Mouse (Mus musculus) kidney, embryonic 14.5 days (tissue): ENCODE results near the gene Arhgap23. TPM values are rescaled to one million over a fixed set of nuclear protein-coding genes. Genes with fewer than 3 reads are reported as not detected.

ENCODE experiments used
- ATAC-seq: fragments of 200-750 bp; cut with Nextera tagmentation; 2 replicates; pipeline ENCODE4 v1.8.0; 2017; ENCODE audit warnings: moderate number of reproducible peaks, mild to moderate bottlenecking, moderate TSS enrichment, moderate library complexity; ENCODE audit not compliant: low FRiP score, low TSS enrichment
- H3K27ac ChIP-seq: fragments of 300-500 bp; sonication (generic); 2 replicates; pipeline ENCODE4 v1.5.1; 2014; ENCODE audit warnings: low read depth, mild to moderate bottlenecking, low read length, moderate library complexity, mixed read lengths
- H3K27me3 ChIP-seq: fragments of 300-500 bp; sonication (generic); 2 replicates; pipeline ENCODE4 v1.6.1; 2014; ENCODE audit warnings: mild to moderate bottlenecking, low read length; ENCODE audit not compliant: control insufficient read depth, insufficient read depth
- H3K36me3 ChIP-seq: fragments of 300-500 bp; sonication (generic); 2 replicates; pipeline ENCODE4 v1.6.1; 2014; ENCODE audit warnings: low read length, mixed read lengths; ENCODE audit not compliant: control insufficient read depth, insufficient read depth
- H3K4me1 ChIP-seq: fragments of 300-500 bp; sonication (generic); 2 replicates; pipeline ENCODE4 v1.6.1; 2014; ENCODE audit warnings: low read length, mixed read lengths; ENCODE audit not compliant: control insufficient read depth, insufficient read depth
- H3K4me2 ChIP-seq: fragments of 300-500 bp; sonication (generic); replicated peaks from 2 replicates; pipeline ENCODE4 v1.6.1; 2014; ENCODE audit warnings: low read depth, mild to moderate bottlenecking, low read length
- H3K4me3 ChIP-seq: fragments of 300-500 bp; sonication (generic); 2 replicates; pipeline ENCODE4 v1.5.1; 2014; ENCODE audit warnings: mild to moderate bottlenecking, low read length
- H3K9ac ChIP-seq: fragments of 300-500 bp; sonication (generic); 2 replicates; pipeline ENCODE4 v1.6.1; 2014; ENCODE audit warnings: low read depth, mild to moderate bottlenecking, low read length, moderate library complexity
- H3K9me3 ChIP-seq: fragments of 300-500 bp; sonication (generic); 2 replicates; pipeline ENCODE4 v1.6.1; 2016; ENCODE audit warnings: low read length; ENCODE audit not compliant: control insufficient read depth
- WGBS: fragments of 180-500 bp; shearing (Covaris S2); extraction: QIAGEN DNeasy Blood & Tissue Kit; methylation state at CpG from one replicate; pipeline ENCODE4 v1.1.7; 2014; 5-methylcytosine and 5-hydroxymethylcytosine counted together
- polyA plus RNA-seq: library from polyadenylated mRNA; unstranded; fragments of >200 nt; fragmentation: Nextera tagmentation; extraction: Ambion mirVana; gene quantifications from 2 replicates; pipeline ENCODE4 v1.2.1, GENCODE M21; 2014

Gene Arhgap23
- polyA plus RNA-seq, 1 experiment from 2014 or later = 5.2 TPM

DNA sequence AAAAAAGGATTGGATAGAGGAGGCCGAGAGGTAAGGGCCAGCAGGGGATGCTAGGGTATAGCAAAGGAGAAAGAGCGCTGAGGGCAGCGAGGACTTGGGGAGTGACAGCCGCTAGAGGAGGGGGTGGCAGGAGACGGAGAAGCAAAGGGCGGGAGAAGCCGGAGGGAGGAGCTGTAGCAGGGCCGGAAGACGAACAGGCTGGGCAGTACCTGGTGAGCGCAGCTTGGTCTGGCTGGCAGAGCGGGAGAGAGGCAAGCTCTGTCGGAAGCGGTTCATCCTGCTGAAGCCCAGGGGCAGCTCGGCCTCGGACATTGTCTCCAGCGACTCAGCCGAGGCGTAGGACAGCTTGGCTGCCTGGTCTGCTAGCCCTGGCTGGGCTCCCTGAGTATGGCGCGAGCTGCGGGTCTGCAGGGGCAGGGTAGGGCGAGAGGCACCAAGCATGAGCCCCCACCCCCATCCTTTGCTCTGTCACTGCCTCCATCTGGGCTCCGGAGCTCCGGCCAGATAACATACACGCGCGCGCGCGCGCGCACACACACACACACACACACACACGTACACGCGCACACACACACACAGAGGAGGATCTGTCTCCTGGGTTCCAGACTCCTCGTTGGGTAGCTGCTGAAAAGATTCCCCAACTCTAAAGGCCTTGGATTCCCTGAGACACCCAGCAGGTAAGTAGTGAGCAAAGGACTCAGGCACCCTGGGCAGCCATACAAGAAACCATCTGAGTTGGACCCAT, 121.7 kb downstream of the Arhgap23 start:
- H3K4me1 ChIP-seq = peaks cover 29% of the 10 kb centered on the region
- peaks cover 65% of the 10 kb centered on the region for H3K27me3 ChIP-seq
- 1% methylated on average over 33 of the region's 36 CpGs for WGBS
- H3K9me3 ChIP-seq = no peaks in the 10 kb centered on the region
- peak overlapping the region; percentile 36 for H3K4me3 ChIP-seq
- no peak overlapping the region for H3K27ac ChIP-seq
- H3K9ac ChIP-seq = peak overlapping the region; percentile 19; the same call in 1 of the 2 replicates
- peak; percentile 41; the same call in 1 of the 2 replicates for ATAC-seq
- peak overlapping the region; percentile 55 for H3K4me2 ChIP-seq
- H3K36me3 ChIP-seq = no peaks in the 10 kb centered on the region

DNA sequence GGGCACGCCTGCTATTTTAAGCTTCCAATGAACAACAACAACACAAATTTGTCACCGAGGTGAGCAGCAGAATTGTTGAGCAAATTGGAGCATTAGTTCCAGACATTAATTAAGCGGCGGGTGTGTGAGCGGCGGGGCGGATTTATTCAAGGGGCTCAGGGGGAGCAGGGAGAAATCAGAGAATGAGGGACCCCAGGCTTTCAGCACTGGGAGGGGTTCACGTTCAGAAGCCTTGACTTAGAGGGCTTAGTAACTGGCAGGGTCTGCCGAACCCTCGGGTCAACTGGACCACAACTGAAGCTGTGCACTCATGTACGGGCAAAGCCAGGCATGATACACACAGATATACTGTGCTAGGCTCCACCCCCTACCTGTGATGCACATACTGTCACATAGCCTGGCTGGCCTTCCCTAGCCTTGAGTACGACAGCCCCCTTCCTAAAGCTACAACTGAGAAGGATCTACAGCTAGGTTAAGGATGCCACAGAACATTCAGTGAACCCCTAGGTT, 122.3 kb downstream of the Arhgap23 start:
- Histone ChIP-seq H3K4me3 (peak overlapping the region; percentile 36), H3K4me1 (peaks cover 30% of the 10 kb centered on the region), H3K4me2 (peak overlapping the region; percentile 55), H3K9ac (peak overlapping the region; percentile 19; the same call in 1 of the 2 replicates), H3K27ac (no peak overlapping the region), H3K9me3 (no peaks in the 10 kb centered on the region), H3K36me3 (no peaks in the 10 kb centered on the region), H3K27me3 (peaks cover 59% of the 10 kb centered on the region)
- ATAC-seq = no peak
- WGBS = 21% methylated on average over 12 of the region's 12 CpGs

DNA sequence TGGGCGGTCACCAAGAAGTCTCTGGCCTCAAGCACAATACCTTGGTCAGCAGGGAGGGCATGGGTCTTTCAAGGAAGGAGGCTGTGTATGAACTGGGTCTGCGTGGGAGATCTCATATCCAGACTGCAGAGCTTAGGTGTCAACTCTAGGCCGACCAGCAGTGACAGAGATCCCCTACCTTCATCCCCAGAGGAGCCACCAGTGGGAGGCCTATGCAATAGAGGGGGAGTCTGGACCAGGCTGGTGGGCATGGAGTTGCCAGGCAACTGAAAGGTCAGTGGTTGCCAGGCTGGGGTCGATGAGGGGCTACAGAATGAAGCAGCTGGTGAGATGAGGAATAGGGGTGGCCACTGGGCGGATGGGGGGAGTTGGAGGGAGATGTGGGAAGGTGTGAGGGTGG, 124.3 kb downstream of the Arhgap23 start:
- no peak overlapping the region for H3K4me3 ChIP-seq
- ATAC-seq = no peak
- no peak overlapping the region for H3K27ac ChIP-seq
- WGBS = 59% methylated on average over 5 of the region's 5 CpGs
- H3K4me1 ChIP-seq = peaks cover 21% of the 10 kb centered on the region
- H3K9ac ChIP-seq = no peak overlapping the region
- no peak overlapping the region for H3K4me2 ChIP-seq
- no peaks in the 10 kb centered on the region for H3K36me3 ChIP-seq
- peaks cover 46% of the 10 kb centered on the region for H3K27me3 ChIP-seq
- H3K9me3 ChIP-seq = no peaks in the 10 kb centered on the region

- H3K27me3 ChIP-seq = peaks cover 46% of the 10 kb centered on the region
These were observed 124.8 kb downstream of the Arhgap23 start for GRCm38 (mm10) chr11:97540136-97540535.

GRCm38 (mm10) chr11:97540604-97541003, 125.3 kb downstream of the Arhgap23 start:
- WGBS = 61% methylated on average over 3 of the region's 3 CpGs
- H3K4me1 ChIP-seq = peaks cover 16% of the 10 kb centered on the region

More at GRCm38 (mm10) chr11:97540136-97540535, 124.8 kb downstream of the Arhgap23 start:
- Histone ChIP-seq H3K9ac (no peak overlapping the region), H3K4me2 (no peak overlapping the region), H3K4me3 (no peak overlapping the region), H3K4me1 (peaks cover 16% of the 10 kb centered on the region), H3K27ac (no peak overlapping the region), H3K36me3 (no peaks in the 10 kb centered on the region), H3K9me3 (no peaks in the 10 kb centered on the region)
- no peak for ATAC-seq
- 67% methylated on average over 3 of the region's 3 CpGs for WGBS

DNA sequence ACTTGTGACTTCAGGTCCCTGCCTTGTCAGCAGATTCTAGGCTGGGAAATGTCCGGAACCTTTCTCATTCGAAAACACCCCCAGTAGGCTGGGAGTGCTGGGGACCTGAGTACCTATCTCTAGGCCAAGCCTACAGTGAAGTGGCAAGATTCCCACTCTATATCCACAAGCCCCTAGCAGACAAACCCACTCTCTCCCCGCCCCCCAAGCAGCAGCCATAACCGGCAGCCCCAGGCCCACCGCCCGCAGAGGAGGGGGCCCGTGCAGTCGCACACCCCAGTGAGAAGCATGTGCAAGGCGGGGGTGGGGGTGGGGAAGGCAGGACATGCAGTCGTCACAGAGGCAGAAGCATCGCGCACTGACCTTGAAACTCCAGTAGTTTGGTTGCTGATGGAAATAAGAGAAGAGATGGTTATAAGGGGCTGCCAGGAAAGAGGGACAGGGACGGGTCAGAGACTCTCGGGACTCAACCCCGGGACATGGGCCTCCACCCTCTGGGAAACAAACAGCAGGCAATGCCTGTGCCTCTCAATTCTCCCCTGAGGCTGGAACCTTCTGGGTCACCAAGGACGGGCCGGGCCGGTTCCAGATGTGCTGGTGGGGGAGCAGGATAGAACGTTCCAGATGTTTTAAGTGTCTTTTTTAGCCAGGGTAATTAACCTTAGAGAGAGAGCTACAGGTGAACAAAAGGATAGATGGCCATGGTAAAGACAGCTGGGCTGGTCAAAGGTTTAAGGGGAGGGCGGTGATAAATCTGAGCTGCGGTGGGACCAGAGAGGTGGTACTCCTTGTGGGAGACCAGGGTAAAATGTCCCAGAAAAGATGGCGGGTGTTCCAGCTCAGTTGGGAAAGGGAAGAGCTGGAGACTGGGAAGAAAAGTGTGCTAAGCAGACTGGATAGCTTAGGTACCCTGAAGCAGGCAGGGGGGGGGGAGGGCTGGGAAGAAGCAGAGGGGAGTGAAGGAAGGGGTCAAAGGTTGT, 127.1 kb downstream of the Arhgap23 start:
- Histone ChIP-seq H3K9me3 (no peaks in the 10 kb centered on the region), H3K4me2 (no peak overlapping the region), H3K27ac (no peak overlapping the region), H3K4me1 (peaks cover 16% of the 10 kb centered on the region), H3K4me3 (no peak overlapping the region), H3K9ac (no peak overlapping the region), H3K36me3 (no peaks in the 10 kb centered on the region), H3K27me3 (peaks cover 44% of the 10 kb centered on the region)
- 50% methylated on average over 22 of the region's 22 CpGs for WGBS
- no peak for ATAC-seq

More at GRCm38 (mm10) chr11:97540604-97541003, 125.3 kb downstream of the Arhgap23 start:
- Histone ChIP-seq H3K4me3 (no peak overlapping the region), H3K9me3 (no peaks in the 10 kb centered on the region), H3K27me3 (peaks cover 46% of the 10 kb centered on the region), H3K4me2 (no peak overlapping the region), H3K36me3 (no peaks in the 10 kb centered on the region), H3K9ac (no peak overlapping the region), H3K27ac (no peak overlapping the region)
- no peak for ATAC-seq

- Histone ChIP-seq H3K4me3 (no peak overlapping the region), H3K4me1 (peaks cover 14% of the 10 kb centered on the region; the same call in 1 of the 2 replicates), H3K36me3 (no peaks in the 10 kb centered on the region), H3K4me2 (no peak overlapping the region), H3K27me3 (peaks cover 46% of the 10 kb centered on the region), H3K9me3 (no peaks in the 10 kb centered on the region), H3K27ac (no peak overlapping the region), H3K9ac (no peak overlapping the region)
- WGBS = 66% methylated on average over 12 of the region's 12 CpGs
- ATAC-seq = no peak
These were observed 127.9 kb downstream of the Arhgap23 start for GRCm38 (mm10) chr11:97543181-97543733.

DNA sequence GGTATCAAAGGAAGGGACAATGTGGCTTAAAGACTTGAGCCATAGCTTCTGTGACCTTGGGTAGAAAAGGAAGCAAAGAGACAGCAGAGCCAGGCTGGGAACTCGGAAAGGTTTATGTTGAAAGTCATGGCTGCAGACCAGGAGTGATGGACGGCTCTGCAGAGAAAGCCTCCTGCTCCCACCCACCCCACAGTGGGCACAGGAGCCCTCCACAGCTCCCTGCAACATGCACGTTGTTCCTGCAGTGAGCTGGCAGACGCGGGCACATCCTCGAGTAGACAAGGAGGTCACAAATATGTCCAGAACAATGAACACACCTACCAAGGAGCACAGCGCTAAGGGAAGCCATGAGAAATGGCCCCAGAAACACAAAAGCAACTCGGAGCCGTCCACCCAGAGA, 128.6 kb downstream of the Arhgap23 start:
- WGBS = 80% methylated on average over 9 of the region's 9 CpGs
- Histone ChIP-seq H3K4me2 (no peak overlapping the region), H3K9me3 (no peaks in the 10 kb centered on the region), H3K4me3 (no peak overlapping the region), H3K4me1 (peaks cover 14% of the 10 kb centered on the region; the same call in 1 of the 2 replicates), H3K36me3 (no peaks in the 10 kb centered on the region), H3K9ac (no peak overlapping the region), H3K27ac (no peak overlapping the region), H3K27me3 (peaks cover 52% of the 10 kb centered on the region)
- ATAC-seq = no peak
